Mouse (Mus musculus): ENCODE data around the gene Nbr1. TPM values are rescaled to one million over a fixed set of nuclear protein-coding genes. Genes with fewer than 3 reads are reported as not detected.
A peak's percentile ranks its signal among the peaks of the same experiment; 100 is the strongest.

The Nbr1 gene
- total and polyA plus RNA-seq, 3 experiments, result 38.6 to 52.3 TPM; not detected in 1

DNA sequence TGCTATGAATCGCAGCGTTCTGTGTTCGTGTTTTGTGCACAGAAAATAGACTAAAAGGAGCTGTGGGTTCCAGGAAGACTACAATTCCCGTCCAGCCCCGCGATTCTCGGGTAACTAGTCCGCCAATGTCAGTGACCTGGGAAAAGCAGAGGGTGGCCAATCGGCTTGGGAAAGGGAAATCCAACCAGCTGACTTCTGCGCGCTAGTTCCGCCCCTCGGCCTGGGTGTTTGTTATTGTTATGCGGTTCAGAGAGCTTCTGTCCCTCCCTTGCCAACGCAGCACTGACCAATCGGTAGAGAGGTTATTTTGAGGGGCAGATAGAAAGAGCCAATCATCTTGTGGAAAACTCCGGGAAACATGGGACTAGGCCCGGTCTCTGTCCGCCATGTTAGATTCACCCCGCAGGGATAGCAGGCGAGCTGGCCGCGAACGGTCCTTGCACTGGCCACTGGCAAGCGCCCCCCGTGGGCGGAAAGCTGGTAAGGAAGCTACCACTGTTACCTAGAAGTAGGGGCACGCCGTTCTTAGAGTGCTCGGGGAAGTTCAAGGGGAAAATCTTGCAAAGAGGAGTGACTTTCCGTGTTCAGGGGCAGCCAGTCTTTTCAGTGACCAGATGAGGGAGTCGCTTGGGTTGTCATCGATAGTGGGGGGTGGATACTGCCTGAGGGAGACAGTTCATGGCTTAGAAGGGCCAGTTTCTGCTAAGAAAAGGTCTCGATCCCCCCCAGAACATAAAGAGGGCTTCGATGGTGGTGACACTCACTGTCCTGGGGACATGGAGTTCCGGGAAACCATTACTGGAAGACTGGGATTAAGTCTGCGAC lies 739 bp downstream of the Nbr1 start (continued):
- TF ChIP-seq SMC3 (IDR thresholded peaks at IDR 0.05; ENCODE audit: low read depth, low read length) (no peak), GATA1 (IDR thresholded peaks at IDR 0.05; ENCODE audit: low read depth, low read length) (no peak), JUND (IDR thresholded peaks at IDR 0.05; ENCODE audit: low read depth, low read length) (no peak), UBTF (IDR thresholded peaks at IDR 0.05; ENCODE audit: borderline replicate concordance, insufficient read depth, low read depth, low read length) (no peak)

DNA sequence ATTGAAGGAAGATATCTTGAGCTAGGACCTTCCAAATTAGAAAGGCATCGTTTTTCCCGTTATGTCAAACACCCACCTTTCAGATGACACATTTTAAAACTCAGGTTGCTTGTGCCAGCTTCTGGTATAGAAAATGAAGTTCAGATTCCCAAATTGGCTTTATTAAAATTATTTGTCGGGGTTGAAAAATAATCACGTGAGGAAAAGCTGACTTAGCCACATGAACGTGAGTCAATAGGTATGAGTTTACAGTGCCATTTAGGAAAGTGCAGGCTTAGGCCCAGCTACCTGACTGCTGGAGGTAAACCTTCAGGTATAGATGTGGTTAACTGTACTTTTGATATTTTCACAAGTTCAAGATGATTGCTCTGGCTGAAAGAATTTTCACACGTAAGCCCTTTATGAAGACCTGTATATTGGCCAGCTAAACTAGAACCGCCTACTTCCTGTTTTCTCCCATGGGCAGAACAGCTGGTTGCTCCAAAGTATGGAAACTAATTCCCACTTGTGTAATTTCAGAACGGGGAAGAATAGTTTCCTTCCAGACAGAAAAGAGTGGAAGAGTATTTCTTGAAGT lies 1.5 kb downstream of the Nbr1 start:
- Histone ChIP-seq H3K27ac (ENCODE audit: control insufficient read depth, low read depth, low read length) (peak overlapping the region; percentile 70), H3K4me1 (ENCODE audit: control insufficient read depth in 1 of 2, insufficient read depth in 2 of 2, low read length in 2 of 2) (peaks cover 2 to 11% of the 10 kb centered on the region in 2 experiments; a peak in 3 of 4 replicates), H3K79me2 (ENCODE audit: control insufficient read depth, insufficient read depth, low read length, poor library complexity) (peaks cover 39% of the 10 kb centered on the region), H3K27me3 (ENCODE audit: control insufficient read depth in 1 of 2, insufficient read depth in 2 of 2, low read length in 2 of 2) (no peaks in the 10 kb centered on the region), H3K9ac (ENCODE audit: control insufficient read depth, low read depth, low read length, poor library complexity, severe bottlenecking) (peak overlapping the region; percentile 88), H3K36me3 (ENCODE audit: control insufficient read depth in 1 of 2, insufficient read depth in 2 of 2, low read length in 2 of 2) (peaks cover 4 to 23% of the 10 kb centered on the region in 2 experiments), H3K9me3 (replicated peaks; ENCODE audit: insufficient read depth, low read length) (no peaks in the 10 kb centered on the region), H3K4me3 (ENCODE audit: control insufficient read depth in 1 of 2, insufficient read depth in 1 of 2, low read depth in 2 of 2, low read length in 2 of 2) (peak overlapping the region; percentile 93)
- TF ChIP-seq UBTF (IDR thresholded peaks at IDR 0.05; ENCODE audit: borderline replicate concordance, insufficient read depth, low read depth, low read length) (no peak), CHD1 (IDR thresholded peaks at IDR 0.05; ENCODE audit: low read depth, low read length) (no peak), GABPA (IDR thresholded peaks at IDR 0.05; ENCODE audit: low read depth, low read length) (no peak), MAX (IDR thresholded peaks at IDR 0.05; ENCODE audit: low read length) (no peak), EP300 (IDR thresholded peaks at IDR 0.05; ENCODE audit: low read depth in 1 of 2, low read length in 2 of 2) (no peak), JUND (IDR thresholded peaks at IDR 0.05; ENCODE audit: low read depth, low read length) (no peak), ZMIZ1 (IDR thresholded peaks at IDR 0.05; ENCODE audit: low read depth, low read length) (no peak), NRF1 (IDR thresholded peaks at IDR 0.05; ENCODE audit: insufficient read depth, low read depth, low read length, poor library complexity, severe bottlenecking) (no peak), ETS1 (IDR thresholded peaks at IDR 0.05; ENCODE audit: low read depth, low read length) (peak; percentile 35; the same call in 1 of the 2 replicates), POLR2A (IDR thresholded peaks at IDR 0.05; ENCODE audit: control insufficient read depth in 1 of 2, insufficient read depth in 1 of 2, low read depth in 1 of 2, low read length in 2 of 2, poor library complexity in 1 of 2) (no peak), USF1 (IDR thresholded peaks at IDR 0.05; ENCODE audit: low read depth, low read length) (peak; percentile 59), MEF2A (IDR thresholded peaks at IDR 0.05; ENCODE audit: extremely low read depth, insufficient replicate concordance, low read depth, low read length, poor library complexity, severe bottlenecking) (no peak), RAD21 (IDR thresholded peaks at IDR 0.05; ENCODE audit: low read depth, low read length) (no peak), GATA1 (IDR thresholded peaks at IDR 0.05; ENCODE audit: low read depth, low read length) (no peak), NELFE (IDR thresholded peaks at IDR 0.05; ENCODE audit: low read depth, low read length) (no peak), MAFK (IDR thresholded peaks at IDR 0.05; ENCODE audit: borderline replicate concordance, low read depth, low read length) (no peak), MYC (IDR thresholded peaks at IDR 0.05; ENCODE audit: low read depth, low read length) (no peak), TBP (IDR thresholded peaks at IDR 0.05; ENCODE audit: low read depth, low read length) (no peak), MAZ (IDR thresholded peaks at IDR 0.05; ENCODE audit: low read depth, low read length) (no peak), BHLHE40 (IDR thresholded peaks at IDR 0.05; ENCODE audit: borderline replicate concordance, low read depth, low read length) (peak; percentile 84), TAL1 (IDR thresholded peaks at IDR 0.05; ENCODE audit: low read length) (no peak), MYB (IDR thresholded peaks at IDR 0.05; ENCODE audit: low read depth, low read length) (no peak), CHD2 (IDR thresholded peaks at IDR 0.05; ENCODE audit: low read length) (no peak), SMC3 (IDR thresholded peaks at IDR 0.05; ENCODE audit: low read depth, low read length) (no peak), ZC3H11A (IDR thresholded peaks at IDR 0.05; ENCODE audit: low read depth, low read length) (no peak), HCFC1 (IDR thresholded peaks at IDR 0.05; ENCODE audit: low read depth, low read length) (no peak), SIN3A (IDR thresholded peaks at IDR 0.05; ENCODE audit: low read length) (peak; percentile 74), ZKSCAN1 (IDR thresholded peaks at IDR 0.05; ENCODE audit: low read depth, low read length) (no peak), E2F4 (IDR thresholded peaks at IDR 0.05; ENCODE audit: borderline replicate concordance, low read depth, low read length) (no peak), ZNF384 (IDR thresholded peaks at IDR 0.05; ENCODE audit: low read depth, low read length) (no peak), CTCF (IDR thresholded peaks at IDR 0.05 in 2 of 3, conservative IDR thresholded peaks at IDR 0.05 in 1 of 3; ENCODE audit: control insufficient read depth in 1 of 3, insufficient read depth in 1 of 3, low read depth in 2 of 3, low read length in 3 of 3, poor library complexity in 1 of 3, severe bottlenecking in 1 of 3) (no peak), USF2 (IDR thresholded peaks at IDR 0.05; ENCODE audit: borderline replicate concordance in 1 of 2, insufficient read depth in 1 of 2, low read depth in 1 of 2, low read length in 2 of 2) (no peak)
- DNase-seq (ENCODE audit: low read depth, low spot score), result peak; percentile 76
